Mouse (Mus musculus) thymus, postnatal 4 days (tissue): ENCODE data around the gene Slc30a2.
"Not testable (repeated sequence)": the region's sequence is repeated elsewhere in the genome, so short reads cannot be mapped to it uniquely, and the experiment has no call there.

Source experiments
- DNase-seq: peaks from one replicate; pipeline ENCODE4 v3.0.0; 2021

Gene Slc30a2

GRCm38 (mm10) chr4:134361215-134361614 lies 18.2 kb downstream of the Slc30a2 start:
- DNase-seq = no peak

- no peak for DNase-seq
Observed at GRCm38 (mm10) chr4:134362124-134362523, 19.1 kb downstream of the Slc30a2 start.

- DNase-seq = peak; percentile 87
Observed at GRCm38 (mm10) chr4:134362586-134362985, 19.6 kb downstream of the Slc30a2 start.

- DNase-seq = no peak
Observed at GRCm38 (mm10) chr4:134365280-134365679, 22.3 kb downstream of the Slc30a2 start.

GRCm38 (mm10) chr4:134370649-134371221 lies 27.8 kb downstream of the Slc30a2 start:
- DNase-seq = peak; percentile 49

- DNase-seq = no peak
Observed at GRCm38 (mm10) chr4:134371316-134371855, 28.4 kb downstream of the Slc30a2 start.

- DNase-seq = peak; percentile 85
Observed at GRCm38 (mm10) chr4:134372294-134372747, 29.3 kb downstream of the Slc30a2 start.

- no peak for DNase-seq
Observed at GRCm38 (mm10) chr4:134373295-134373694, 30.3 kb downstream of the Slc30a2 start.

GRCm38 (mm10) chr4:134374306-134374705 lies 31.3 kb downstream of the Slc30a2 start:
- DNase-seq = no peak

GRCm38 (mm10) chr4:134378089-134378615 lies 35.2 kb downstream of the Slc30a2 start:
- no peak for DNase-seq

- DNase-seq = no peak
Observed at GRCm38 (mm10) chr4:134379510-134379909, 36.5 kb downstream of the Slc30a2 start.

- not testable (repeated sequence) for DNase-seq
Observed at GRCm38 (mm10) chr4:134383750-134384149, 40.8 kb downstream of the Slc30a2 start, which contains the start of gene Extl1. Extl1 (minus strand) TSS chr4:134383850.

- DNase-seq = peak; percentile 57
Observed at GRCm38 (mm10) chr4:134387268-134387667, 44.3 kb downstream of the Slc30a2 start.

- DNase-seq = peak; percentile 86
Observed at GRCm38 (mm10) chr4:134388397-134388796, 45.4 kb downstream of the Slc30a2 start.

- no peak for DNase-seq
Observed at GRCm38 (mm10) chr4:134391636-134392035, 48.7 kb downstream of the Slc30a2 start.

- no peak for DNase-seq
Observed at GRCm38 (mm10) chr4:134392595-134392994, 49.6 kb downstream of the Slc30a2 start.

- peak; percentile 52 for DNase-seq
Observed at GRCm38 (mm10) chr4:134393026-134393425, 50.0 kb downstream of the Slc30a2 start.

GRCm38 (mm10) chr4:134395142-134395541 lies 52.2 kb downstream of the Slc30a2 start:
- DNase-seq = no peak

GRCm38 (mm10) chr4:134395977-134396825 lies 53.2 kb downstream of the Slc30a2 start, which contains the start of gene Pafah2:
Pafah2 (plus strand) TSS chr4:134396320.
- DNase-seq = peak; percentile 92

GRCm38 (mm10) chr4:134397121-134397520 lies 54.1 kb downstream of the Slc30a2 start:
- no peak for DNase-seq

GRCm38 (mm10) chr4:134397732-134398131 lies 54.8 kb downstream of the Slc30a2 start:
- DNase-seq = no peak

- no peak for DNase-seq
Observed at GRCm38 (mm10) chr4:134400206-134400605, 57.2 kb downstream of the Slc30a2 start.

GRCm38 (mm10) chr4:134401181-134401661 lies 58.2 kb downstream of the Slc30a2 start:
- DNase-seq = peak; percentile 92
